Mouse (Mus musculus) adrenal gland (tissue): ENCODE measurements around the gene Kctd17.

Source experiments
- intact Hi-C: fragments of 180-260 bp; cut with DNase I; formaldehyde crosslinking; loops from one replicate; pipeline ENCODE4 v1.15.1; 2025
- long read RNA-seq, 2 experiments: library from polyadenylated mRNA; unstranded; transcript quantifications; one replicate each; pipeline ENCODE4 v2.0.0; 2020; ENCODE audit warnings: borderline replicate concordance in 1 of 2; ENCODE audit not compliant: insufficient replicate concordance in 1 of 2

Gene Kctd17
- long read RNA-seq, experiment 1, partial matches to known transcripts = 0 of 2 reads
- long read RNA-seq, experiment 1, other reads (novel, unspliced or antisense) = 2 of 2 reads
- long read RNA-seq, experiment 2, partial matches to known transcripts = 1 of 5 reads
- long read RNA-seq, experiment 2, other reads (novel, unspliced or antisense) = 0 of 5 reads

GRCm38 (mm10) chr15:78428391-78429138, at the start of gene Kctd17:
Gene Kctd17, plus strand, starts transcription at chr15:78428564.
- intact Hi-C loops = no loop called here

DNA sequence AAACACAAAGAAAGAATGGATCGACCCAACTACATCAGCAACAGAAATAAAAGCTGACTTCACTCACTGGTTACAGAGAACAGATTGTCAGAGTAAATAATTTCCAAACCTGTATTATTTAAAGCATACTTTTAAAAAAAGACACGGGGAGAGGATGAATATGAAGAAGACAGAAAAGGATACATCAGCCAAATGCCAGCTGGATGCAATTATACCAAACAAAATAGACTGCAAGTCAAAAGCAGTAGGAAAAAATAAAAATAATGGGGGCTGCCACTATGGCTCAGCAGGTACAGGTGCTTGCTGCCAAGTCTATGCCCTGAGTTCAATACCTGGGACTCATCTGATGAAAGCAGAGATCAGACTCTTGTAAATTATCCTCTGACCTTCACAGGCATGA, 48.2 kb upstream of the Kctd17 start:
- intact Hi-C loops = no loop called here

- intact Hi-C loops = no loop called here
Measured at GRCm38 (mm10) chr15:78380741-78381140, 47.6 kb upstream of the Kctd17 start.

GRCm38 (mm10) chr15:78382115-78382514, 46.2 kb upstream of the Kctd17 start:
- intact Hi-C loops = no loop called here

DNA sequence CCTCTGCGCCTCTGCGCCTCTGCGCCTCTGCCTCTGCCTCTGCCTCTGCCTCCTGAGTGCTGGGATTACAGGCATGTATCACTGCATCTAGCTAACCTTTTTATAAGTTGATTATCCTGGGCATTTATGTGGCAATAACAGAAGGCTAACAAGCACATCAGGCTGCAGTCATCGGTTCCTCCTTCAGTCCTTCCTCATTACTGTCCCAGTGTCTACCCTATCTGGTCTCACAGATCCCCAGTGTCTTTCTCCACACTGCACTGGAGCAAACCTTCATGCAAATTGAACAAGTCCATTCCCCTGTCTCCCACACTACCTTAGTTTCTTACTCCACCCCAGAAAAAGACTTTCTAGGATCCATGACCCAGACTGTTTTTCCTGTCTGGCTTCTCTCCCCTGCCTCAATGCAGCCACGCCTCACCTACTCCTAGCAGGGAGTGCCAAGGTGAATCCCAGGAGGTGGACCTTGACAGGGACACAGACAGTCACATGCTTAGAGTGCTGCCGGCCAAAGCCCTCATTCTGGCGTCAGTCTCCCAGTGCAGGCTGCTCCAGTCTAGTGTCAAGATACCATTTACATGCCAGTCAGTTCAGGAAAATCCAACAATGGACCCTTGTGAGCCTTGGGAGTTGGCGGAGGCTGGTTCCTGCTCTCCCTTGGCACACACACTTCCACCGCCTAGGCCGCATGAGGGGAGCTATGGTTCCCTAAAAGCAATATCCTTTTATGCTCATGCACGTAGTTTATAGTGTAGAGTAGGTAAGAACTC, 44.7 kb upstream of the Kctd17 start:
- intact Hi-C loops = no loop called here

GRCm38 (mm10) chr15:78384220-78385116, 43.9 kb upstream of the Kctd17 start:
- intact Hi-C loops = no loop called here

GRCm38 (mm10) chr15:78385564-78385963, 42.8 kb upstream of the Kctd17 start:
- intact Hi-C loops = no loop called here

DNA sequence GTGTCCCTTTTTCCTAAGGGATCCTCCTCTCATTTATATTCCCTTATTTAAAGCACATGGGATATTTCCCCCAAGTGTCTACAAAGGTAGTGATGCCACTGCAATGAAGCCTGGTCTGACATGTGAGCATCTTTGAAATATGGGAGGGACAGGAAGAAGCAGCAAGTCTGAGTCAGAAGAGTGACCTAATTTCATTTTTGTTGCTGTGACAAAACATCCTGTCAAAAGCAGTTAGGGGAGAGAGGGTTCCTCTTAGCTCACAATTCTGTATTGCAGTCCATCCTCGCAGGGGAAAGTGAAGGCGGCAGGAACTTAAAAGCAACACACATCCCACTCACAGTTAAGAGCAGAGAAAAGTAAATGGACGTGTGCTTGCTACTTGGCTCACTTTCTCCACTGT, 37.5 kb upstream of the Kctd17 start:
- intact Hi-C loops = no loop called here

DNA sequence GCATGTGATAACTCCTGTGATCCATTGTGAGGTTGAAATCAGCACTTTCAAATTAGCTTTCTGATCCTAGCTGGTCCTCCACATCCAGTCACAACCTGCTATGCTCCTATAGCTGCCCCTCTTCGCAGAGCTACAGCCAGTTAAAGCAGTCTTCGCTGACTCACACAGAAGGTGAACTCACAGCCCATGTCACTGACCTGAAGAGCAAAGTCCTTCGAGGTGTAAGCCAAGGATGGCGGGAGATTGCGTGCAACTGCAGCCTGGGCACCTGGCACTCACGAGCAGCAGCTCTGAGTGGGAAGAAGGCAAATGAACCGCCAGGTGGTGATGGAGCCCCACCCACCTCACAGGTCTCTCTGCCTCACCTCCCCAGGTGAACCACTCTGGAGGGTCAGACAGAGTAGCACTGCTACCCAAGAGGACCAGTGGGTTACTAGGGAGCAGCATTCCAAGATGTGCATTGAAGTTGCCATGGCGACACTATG, 32.8 kb upstream of the Kctd17 start, which contains the start of gene Tex33:
Gene Tex33, minus strand, starts transcription at position 435 of the 485 bp plus-strand sequence.
- intact Hi-C loops = no loop called here

- intact Hi-C loops = no loop called here
Measured at GRCm38 (mm10) chr15:78401345-78401744, 27.0 kb upstream of the Kctd17 start.

GRCm38 (mm10) chr15:78401921-78402320, 26.4 kb upstream of the Kctd17 start:
- intact Hi-C loops = no loop called here

DNA sequence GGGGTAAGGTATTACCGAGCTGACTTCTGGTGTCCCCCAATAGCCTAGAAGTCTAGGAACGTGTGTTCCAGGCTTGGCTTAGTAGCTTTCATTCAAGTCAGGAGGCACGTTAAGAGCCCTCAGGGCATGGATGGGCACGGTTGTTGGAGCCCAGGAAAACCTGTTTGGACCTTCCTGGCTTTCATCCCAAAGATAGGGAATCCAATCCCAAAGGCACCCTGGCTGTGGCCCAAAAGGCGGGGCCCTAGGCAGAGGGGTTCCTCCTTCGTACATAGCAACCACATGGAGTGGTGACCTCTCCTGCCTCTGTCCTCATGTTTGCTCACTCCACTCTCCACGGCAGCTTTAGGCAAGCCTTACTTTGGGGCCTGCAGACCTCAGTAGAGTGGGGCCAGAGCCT, 25.9 kb upstream of the Kctd17 start:
- intact Hi-C loops = no loop called here

GRCm38 (mm10) chr15:78403301-78403741, 25.0 kb upstream of the Kctd17 start:
- intact Hi-C loops = no loop called here

DNA sequence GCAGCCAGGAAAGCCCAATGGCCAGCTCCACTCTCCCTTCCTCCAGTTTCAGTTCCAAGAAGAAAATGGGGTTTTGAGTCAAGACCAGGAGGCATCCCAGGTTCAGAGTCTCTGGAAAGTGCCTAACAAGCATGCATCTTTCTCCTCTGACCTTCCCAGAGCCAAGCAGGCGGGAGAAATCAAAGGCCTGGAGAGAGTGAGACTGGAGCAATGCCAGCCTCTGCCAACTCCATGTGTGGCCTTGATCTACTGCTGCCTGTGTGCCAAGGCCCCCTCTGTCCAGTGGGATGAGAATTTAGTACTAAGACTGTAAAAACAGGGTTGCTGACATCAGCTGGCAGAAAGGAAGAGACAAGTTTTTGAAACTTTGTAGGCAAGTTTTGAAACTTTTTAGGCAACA, 24.5 kb upstream of the Kctd17 start:
- intact Hi-C loops = no loop called here

DNA sequence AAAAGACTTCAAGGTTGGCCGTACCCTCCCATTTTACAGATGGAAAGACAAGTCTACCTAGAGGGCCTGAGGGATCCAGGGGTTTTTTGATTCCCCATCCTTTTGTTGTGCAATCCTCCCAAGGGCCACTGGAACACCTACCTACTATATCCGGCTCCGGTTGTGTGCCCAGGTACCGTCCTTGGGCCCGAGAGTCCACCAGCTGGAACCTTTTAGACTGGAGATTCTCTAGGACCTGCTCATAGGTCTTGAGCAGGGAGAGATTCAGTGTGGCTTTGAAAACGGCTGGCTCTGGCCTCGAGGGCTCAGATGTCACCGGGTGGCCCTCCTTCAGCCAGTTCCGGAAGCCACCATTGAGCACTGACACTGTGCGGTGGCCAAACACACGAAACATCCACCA, 23.3 kb upstream of the Kctd17 start:
- intact Hi-C loops = no loop called here

GRCm38 (mm10) chr15:78405517-78406211, 22.7 kb upstream of the Kctd17 start, which contains the start of gene Tst:
Gene Tst, minus strand, starts transcription at chr15:78405907.
- intact Hi-C loops = no loop called here

- intact Hi-C loops = no loop called here
Measured at GRCm38 (mm10) chr15:78406293-78406934, 21.9 kb upstream of the Kctd17 start, which contains the start of gene Mpst. Gene Mpst, plus strand, starts transcription at chr15:78406416.

DNA sequence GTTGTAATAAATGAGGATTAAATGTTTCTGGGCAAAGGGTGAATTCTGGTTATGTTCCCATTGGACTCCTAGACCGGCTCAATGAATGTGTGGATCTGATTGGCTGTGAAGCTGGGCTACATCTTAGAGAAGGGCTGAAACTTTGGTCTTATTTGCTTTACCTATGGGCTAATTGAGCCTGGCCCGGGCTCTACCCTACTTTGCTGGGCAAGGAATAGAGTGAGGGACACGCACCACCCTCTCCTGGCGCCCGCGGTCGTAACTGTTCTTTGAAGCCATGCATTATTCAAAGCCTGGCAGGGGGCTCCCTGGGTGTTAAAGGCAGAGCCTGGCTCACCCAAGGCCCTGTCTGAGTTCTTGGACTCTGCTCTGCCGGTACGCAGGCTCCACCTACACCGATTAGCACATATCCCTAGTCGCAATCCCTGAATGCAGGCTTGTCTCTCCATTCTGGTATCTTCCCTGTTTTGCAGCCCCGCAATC, 18.8 kb upstream of the Kctd17 start:
- intact Hi-C loops = no loop called here

- intact Hi-C loops = no loop called here
Measured at GRCm38 (mm10) chr15:78413083-78413718, 15.2 kb upstream of the Kctd17 start.
